In genomic region chr7:25433007-25433541, GRCm38 (mm10) we compare ENCODE assay signal across 7 mouse cellular contexts. TPM values are rescaled to one million over a fixed set of nuclear protein-coding genes. Genes with fewer than 3 reads are reported as not detected.
A peak's percentile ranks its signal among the peaks of the same experiment; 100 is the strongest.
DNase-seq lines count a peak whose midpoint lies in the region; ATAC-seq lines count a peak whose summit lies in the region.

No protein-coding gene starts in this region.

- H3K27me3 ChIP-seq in midbrain, embryonic 14.5 days (ENCODE audit: control insufficient read depth, insufficient read depth, low read length): no peaks in the 10 kb centered on the region
- no peaks in the 10 kb centered on the region for H3K27me3 ChIP-seq in midbrain, embryonic 16.5 days (ENCODE audit: control insufficient read depth, insufficient read depth, low read depth, low read length)
- no peaks in the 10 kb centered on the region for H3K27me3 ChIP-seq in limb, embryonic 12.5 days
- no peaks in the 10 kb centered on the region for H3K27me3 ChIP-seq in stomach, embryonic 16.5 days (ENCODE audit: control insufficient read depth, insufficient read depth, low read length)

- peak; percentile 16 for DNase-seq in midbrain, embryonic 14.5 days
- no peak for DNase-seq in ovary, postnatal 10 days (ENCODE audit: low spot score)
- no peak for DNase-seq in left cerebral cortex, adult 11 months (ENCODE audit: low spot score)

- H3K4me1 ChIP-seq in midbrain, embryonic 14.5 days (ENCODE audit: control insufficient read depth, insufficient read depth, low read length): peaks cover 3% of the 10 kb centered on the region; the same call in 1 of the 2 replicates
- 0 out of 2 replicates have a peak, but pooled peaks cover 2% of the 10 kb centered on the region for H3K4me1 ChIP-seq in midbrain, embryonic 16.5 days (ENCODE audit: control insufficient read depth, insufficient read depth, low read length)
- peaks cover 11% of the 10 kb centered on the region for H3K4me1 ChIP-seq in limb, embryonic 12.5 days (replicated peaks)
- H3K4me1 ChIP-seq in stomach, embryonic 16.5 days (ENCODE audit: control insufficient read depth, insufficient read depth, low read length): peaks cover 21% of the 10 kb centered on the region

- no peak overlapping the region for H3K4me3 ChIP-seq in midbrain, embryonic 14.5 days (replicated peaks; ENCODE audit: low read depth, low read length)
- no peak overlapping the region for H3K4me3 ChIP-seq in midbrain, embryonic 16.5 days (ENCODE audit: low read depth, low read length)
- no peak overlapping the region for H3K4me3 ChIP-seq in limb, embryonic 12.5 days (replicated peaks)
- no peak overlapping the region for H3K4me3 ChIP-seq in stomach, embryonic 16.5 days (replicated peaks; ENCODE audit: low read length)

- no peak overlapping the region for H3K9ac ChIP-seq in midbrain, embryonic 14.5 days (replicated peaks; ENCODE audit: low read length)
- no peak overlapping the region for H3K9ac ChIP-seq in midbrain, embryonic 16.5 days (ENCODE audit: low read depth, low read length)
- H3K9ac ChIP-seq in limb, embryonic 12.5 days (replicated peaks): no peak overlapping the region
- H3K9ac ChIP-seq in stomach, embryonic 16.5 days (ENCODE audit: low read length): no peak overlapping the region

- H3K27ac ChIP-seq in midbrain, embryonic 14.5 days (replicated peaks; ENCODE audit: low read depth, low read length): no peak overlapping the region
- no peak overlapping the region for H3K27ac ChIP-seq in midbrain, embryonic 16.5 days (ENCODE audit: low read length)
- peak overlapping the region; percentile 25; the same call in 1 of the 2 replicates for H3K27ac ChIP-seq in limb, embryonic 12.5 days
- peak overlapping the region; percentile 85 for H3K27ac ChIP-seq in stomach, embryonic 16.5 days (ENCODE audit: low read length)

- no peak for ATAC-seq in midbrain, embryonic 14.5 days (ENCODE audit: low FRiP score, low TSS enrichment)
- no peak for ATAC-seq in midbrain, embryonic 16.5 days
- ATAC-seq in granulocyte monocyte progenitor cell, adult 5-6 weeks (replicated peaks; ENCODE audit: poor library complexity, severe bottlenecking): peak; percentile 60
- no peak for ATAC-seq in limb, embryonic 12.5 days (ENCODE audit: insufficient number of reproducible peaks, insufficient read depth, low FRiP score, low TSS enrichment, low read depth)
- ATAC-seq in stomach, embryonic 16.5 days (ENCODE audit: insufficient read depth, low FRiP score): peak; percentile 77

- 17% methylated on average over 5 of the region's 5 CpGs for WGBS in midbrain, embryonic 14.5 days
- WGBS in midbrain, embryonic 16.5 days: 15% methylated on average over 5 of the region's 5 CpGs
- 20% methylated on average over 5 of the region's 5 CpGs for WGBS in limb, embryonic 12.5 days
- WGBS in stomach, embryonic 16.5 days: 11% methylated on average over 5 of the region's 5 CpGs

- no peak overlapping the region for H3K4me2 ChIP-seq in midbrain, embryonic 14.5 days (ENCODE audit: low read length)
- H3K4me2 ChIP-seq in midbrain, embryonic 16.5 days (ENCODE audit: low read length): no peak overlapping the region
- H3K4me2 ChIP-seq in limb, embryonic 12.5 days: no peak overlapping the region
- no peak overlapping the region for H3K4me2 ChIP-seq in stomach, embryonic 16.5 days (ENCODE audit: low read depth, low read length)

- H3K9me3 ChIP-seq in midbrain, embryonic 14.5 days (ENCODE audit: control insufficient read depth, low read length): no peaks in the 10 kb centered on the region
- H3K9me3 ChIP-seq in midbrain, embryonic 16.5 days (replicated peaks; ENCODE audit: control insufficient read depth, low read length, poor library complexity, severe bottlenecking): no peaks in the 10 kb centered on the region
- H3K9me3 ChIP-seq in limb, embryonic 12.5 days: no peaks in the 10 kb centered on the region
- no peaks in the 10 kb centered on the region for H3K9me3 ChIP-seq in stomach, embryonic 16.5 days (replicated peaks; ENCODE audit: control insufficient read depth, low read length)

- no peaks in the 10 kb centered on the region for H3K36me3 ChIP-seq in midbrain, embryonic 14.5 days (ENCODE audit: control insufficient read depth, insufficient read depth, low read length)
- no peaks in the 10 kb centered on the region for H3K36me3 ChIP-seq in midbrain, embryonic 16.5 days (ENCODE audit: control insufficient read depth, insufficient read depth, low read length)
- no peaks in the 10 kb centered on the region for H3K36me3 ChIP-seq in limb, embryonic 12.5 days
- H3K36me3 ChIP-seq in stomach, embryonic 16.5 days (ENCODE audit: control insufficient read depth, insufficient read depth, low read length): no peaks in the 10 kb centered on the region

RNA-seq across cellular contexts. Expression of gene Cxcl17, which starts 20.4 kb away (rescaled TPM):
- 0.29 TPM in 1 of 2 replicates, not detected in the other for polyA plus RNA-seq in midbrain, embryonic 14.5 days (2014; fragmentation: Nextera tagmentation; extraction: Ambion mirVana)
- 0.48 and 1.0 TPM in 2 replicates for polyA plus RNA-seq in midbrain, embryonic 16.5 days (2015; fragmentation: Nextera tagmentation; extraction: Ambion mirVana)
- total RNA-seq in granulocyte monocyte progenitor cell, adult 5-6 weeks (2014; fragmentation: Nextera tagmentation): not detected in 2 replicates
- not detected in 2 replicates for total RNA-seq in granulocyte monocyte progenitor cell, adult 5-6 weeks (2017)
- 0.29 and 0.58 TPM in 2 replicates for polyA plus RNA-seq in limb, embryonic 12.5 days (2016; fragmentation: Nextera tagmentation; extraction: Ambion mirVana)
- 0.61 and 0.64 TPM in 2 replicates for polyA plus RNA-seq in stomach, embryonic 16.5 days (2015; fragmentation: Nextera tagmentation; extraction: Ambion mirVana)

RNA-seq across cellular contexts. Expression of gene Lipe, which starts 34.6 kb away (rescaled TPM):
- polyA plus RNA-seq in midbrain, embryonic 14.5 days (2014; fragmentation: Nextera tagmentation; extraction: Ambion mirVana): 3.8 and 9.2 TPM in 2 replicates
- 9.8 and 12.5 TPM in 2 replicates for polyA plus RNA-seq in midbrain, embryonic 16.5 days (2015; fragmentation: Nextera tagmentation; extraction: Ambion mirVana)
- total RNA-seq in granulocyte monocyte progenitor cell, adult 5-6 weeks (2014; fragmentation: Nextera tagmentation): 10.7 and 27.1 TPM in 2 replicates
- 6.1 and 6.2 TPM in 2 replicates for total RNA-seq in granulocyte monocyte progenitor cell, adult 5-6 weeks (2017)
- polyA plus RNA-seq in limb, embryonic 12.5 days (2016; fragmentation: Nextera tagmentation; extraction: Ambion mirVana): 11.9 and 12.1 TPM in 2 replicates
- polyA plus RNA-seq in stomach, embryonic 16.5 days (2015; fragmentation: Nextera tagmentation; extraction: Ambion mirVana): 10.6 and 10.9 TPM in 2 replicates

RNA-seq across cellular contexts. Expression of gene Ceacam1, which starts 44.3 kb away (rescaled TPM):
- polyA plus RNA-seq in midbrain, embryonic 14.5 days (2014; fragmentation: Nextera tagmentation; extraction: Ambion mirVana): 0.24 and 0.63 TPM in 2 replicates
- polyA plus RNA-seq in midbrain, embryonic 16.5 days (2015; fragmentation: Nextera tagmentation; extraction: Ambion mirVana): 0.42 and 0.87 TPM in 2 replicates
- 30.3 and 43.8 TPM in 2 replicates for total RNA-seq in granulocyte monocyte progenitor cell, adult 5-6 weeks (2014; fragmentation: Nextera tagmentation)
- 15.8 and 18.5 TPM in 2 replicates for total RNA-seq in granulocyte monocyte progenitor cell, adult 5-6 weeks (2017)
- polyA plus RNA-seq in limb, embryonic 12.5 days (2016; fragmentation: Nextera tagmentation; extraction: Ambion mirVana): 0.79 TPM in 2 replicates
- polyA plus RNA-seq in stomach, embryonic 16.5 days (2015; fragmentation: Nextera tagmentation; extraction: Ambion mirVana): 98.3 and 139 TPM in 2 replicates

Comparison
In these comparisons a context has a peak if more than half of its experiments do, and no peak if none do; other contexts are left out.
1. ATAC-seq: peak in granulocyte monocyte progenitor cell, adult 5-6 weeks (single experiment) and stomach, embryonic 16.5 days (single experiment); none in midbrain, embryonic 14.5 days (single experiment), midbrain, embryonic 16.5 days (single experiment) and limb, embryonic 12.5 days (single experiment).
2. H3K27ac ChIP-seq: peak in limb, embryonic 12.5 days (single experiment) and stomach, embryonic 16.5 days (single experiment); none in midbrain, embryonic 14.5 days (single experiment) and midbrain, embryonic 16.5 days (single experiment).
3. RNA of gene Ceacam1, which starts 44.3 kb away (polyA plus RNA-seq): 98.3 to 139 TPM in stomach, embryonic 16.5 days; 0.42 to 0.87 TPM in midbrain, embryonic 16.5 days, 0.79 TPM in limb, embryonic 12.5 days and 0.24 to 0.63 TPM in midbrain, embryonic 14.5 days; every median in the first group is over 10 times any median in the second.